Mouse (Mus musculus): ENCODE measurements around the gene Hacd3. TPM values are rescaled to one million over a fixed set of nuclear protein-coding genes. Genes with fewer than 3 reads are reported as not detected.

The Hacd3 gene
- total and polyA plus RNA-seq, 3 experiments, result 30.4 to 68.7 (median 41.5) TPM

DNA sequence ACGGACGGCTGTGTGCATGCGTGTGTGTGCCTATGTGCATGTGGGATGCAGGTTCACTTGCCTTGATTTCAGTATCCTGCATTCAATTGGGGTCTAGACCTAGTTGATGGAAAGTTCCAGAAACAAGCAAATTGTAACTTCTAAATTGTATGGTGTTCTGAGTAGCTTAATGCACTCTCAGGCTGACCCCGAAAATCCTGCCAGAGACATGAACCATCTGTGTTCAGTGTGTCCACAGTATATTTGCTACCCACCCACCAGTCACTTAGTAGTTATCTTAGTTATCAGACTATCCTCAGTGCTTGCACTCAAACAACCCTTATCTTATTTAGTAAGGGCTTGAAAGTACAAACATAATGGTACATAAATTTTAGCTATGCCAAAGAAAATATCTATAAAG is 79.8 kb downstream of the Hacd3 start:
- Histone ChIP-seq H3K27ac (ENCODE audit: insufficient read depth, low read depth) (no peak overlapping the region), H3K36me3 (replicated peaks in 1 of 2; ENCODE audit: control insufficient read depth in 1 of 2, insufficient read depth in 1 of 2, low read length in 1 of 2) (no peaks in the 10 kb centered on the region), H3K79me2 (replicated peaks; ENCODE audit: control insufficient read depth, extremely low read depth, insufficient read depth, poor library complexity, severe bottlenecking) (no peaks in the 10 kb centered on the region), H3K4me2 (ENCODE audit: insufficient read depth, low read depth, poor library complexity, severe bottlenecking) (no peak overlapping the region), H3K4me3 (replicated peaks in 1 of 3; ENCODE audit: low read depth in 2 of 3, low read length in 2 of 3, poor library complexity in 1 of 3) (no peak overlapping the region), H3K27me3 (replicated peaks) (peaks cover 22% of the 10 kb centered on the region), H3K4me1 (ENCODE audit: control insufficient read depth in 1 of 2, insufficient read depth in 2 of 2) (no peaks in the 10 kb centered on the region), H3K9me3 (replicated peaks; ENCODE audit: low read length) (no peaks in the 10 kb centered on the region), H3K9ac (ENCODE audit: insufficient read depth, low read depth) (no peak overlapping the region)
- no peak for DNase-seq (ENCODE audit: extremely low read depth)
- in situ Hi-C loops (cut with MboI; ENCODE audit: low pct_ligation_motif_present, low pct_unique_long_range_greater_than_20kb, low sequenced_read_pairs), result loop anchor here (25.0 kb wide), 1 partner anchor 629 kb away; no protein-coding TSS in a partner anchor
- dilution Hi-C loops (cut with MboI; ENCODE audit: extremely low pct_ligation_motif_present, extremely low pct_unique_long_range_greater_than_20kb, low sequenced_read_pairs), result no loop called here
- TF ChIP-seq TBP (conservative IDR thresholded peaks at IDR 0.05; ENCODE audit: low read depth, low read length) (no peak), RCOR1 (conservative IDR thresholded peaks at IDR 0.05; ENCODE audit: low read depth, low read length) (no peak), BHLHE40 (IDR thresholded peaks at IDR 0.05; ENCODE audit: low read depth, low read length) (no peak), CHD2 (IDR thresholded peaks at IDR 0.05; ENCODE audit: low read length) (no peak), SIN3A (IDR thresholded peaks at IDR 0.05; ENCODE audit: low read length) (no peak), ELF1 (IDR thresholded peaks at IDR 0.05; ENCODE audit: low read depth, low read length) (no peak), MYC (IDR thresholded peaks at IDR 0.05; ENCODE audit: low read depth, low read length) (no peak), JUN (IDR thresholded peaks at IDR 0.05; ENCODE audit: insufficient read depth, low read depth, low read length) (no peak), POLR2AphosphoS2 (IDR thresholded peaks at IDR 0.05; ENCODE audit: low read depth, low read length) (no peak), MEF2A (IDR thresholded peaks at IDR 0.05; ENCODE audit: borderline replicate concordance, low read depth, low read length) (no peak), ETS1 (conservative IDR thresholded peaks at IDR 0.05; ENCODE audit: low read depth, low read length) (no peak), MAFK (IDR thresholded peaks at IDR 0.05; ENCODE audit: insufficient replicate concordance, low read length) (no peak), NELFE (IDR thresholded peaks at IDR 0.05; ENCODE audit: low read depth, low read length) (no peak), UBTF (IDR thresholded peaks at IDR 0.05; ENCODE audit: low read depth, low read length) (no peak), GABPA (IDR thresholded peaks at IDR 0.05; ENCODE audit: insufficient replicate concordance, low read depth, low read length) (no peak), KAT2A (IDR thresholded peaks at IDR 0.05; ENCODE audit: insufficient replicate concordance, low read length) (no peak), USF2 (conservative IDR thresholded peaks at IDR 0.05; ENCODE audit: low read depth, low read length) (no peak)

DNA sequence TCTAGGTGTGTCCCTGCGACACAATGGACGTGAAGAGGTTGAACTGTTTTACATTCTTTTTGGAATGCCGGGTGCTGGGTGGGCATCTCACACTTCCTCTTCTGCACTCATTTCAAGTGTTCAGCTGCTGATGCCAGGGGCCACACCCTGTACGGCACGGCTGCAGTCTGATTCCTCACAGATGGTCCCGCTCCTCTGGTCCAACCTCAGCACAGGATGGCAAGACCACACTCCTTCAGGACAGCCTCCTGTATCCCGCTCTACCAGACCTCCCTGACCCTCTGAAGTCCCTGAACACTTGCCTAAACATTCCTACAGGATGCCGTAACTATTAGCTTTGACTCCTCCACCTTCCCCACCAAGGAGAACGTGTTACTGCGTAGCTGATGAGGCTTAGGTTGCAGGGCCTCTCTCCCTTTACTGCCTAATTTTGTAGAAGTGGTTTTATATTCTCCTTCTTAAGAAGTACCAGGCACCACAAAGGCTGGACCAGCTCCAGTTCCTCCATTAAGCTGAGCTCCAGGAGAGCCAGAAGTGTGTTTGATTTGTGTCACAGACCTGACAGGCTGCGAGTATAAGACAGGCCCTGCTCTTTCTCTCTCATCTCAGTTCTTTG is 80.7 kb downstream of the Hacd3 start:
- no peaks in the 10 kb centered on the region for H3K9me3 ChIP-seq (replicated peaks; ENCODE audit: low read length)
- H3K4me3 ChIP-seq (replicated peaks in 1 of 3; ENCODE audit: low read depth in 2 of 3, low read length in 2 of 3, poor library complexity in 1 of 3), result no peak overlapping the region
- H3K36me3 ChIP-seq (replicated peaks in 1 of 2; ENCODE audit: control insufficient read depth in 1 of 2, insufficient read depth in 1 of 2, low read length in 1 of 2), result no peaks in the 10 kb centered on the region
- no peak overlapping the region for H3K9ac ChIP-seq (ENCODE audit: insufficient read depth, low read depth)
- dilution Hi-C loops (cut with MboI; ENCODE audit: extremely low pct_ligation_motif_present, extremely low pct_unique_long_range_greater_than_20kb, low sequenced_read_pairs), result no loop called here
- in situ Hi-C loops (cut with MboI; ENCODE audit: low pct_ligation_motif_present, low pct_unique_long_range_greater_than_20kb, low sequenced_read_pairs), result loop anchor here (25.0 kb wide), 1 partner anchor 629 kb away; no protein-coding TSS in a partner anchor
- no peak overlapping the region for H3K4me2 ChIP-seq (ENCODE audit: insufficient read depth, low read depth, poor library complexity, severe bottlenecking)
- H3K79me2 ChIP-seq (replicated peaks; ENCODE audit: control insufficient read depth, extremely low read depth, insufficient read depth, poor library complexity, severe bottlenecking), result no peaks in the 10 kb centered on the region
- no peak for DNase-seq (ENCODE audit: extremely low read depth)
- H3K27me3 ChIP-seq (replicated peaks), result peaks cover 16% of the 10 kb centered on the region
- peaks cover 5% of the 10 kb centered on the region in 2 experiments; a peak in 2 of 4 replicates for H3K4me1 ChIP-seq (ENCODE audit: control insufficient read depth in 1 of 2, insufficient read depth in 2 of 2)
- H3K27ac ChIP-seq (ENCODE audit: insufficient read depth, low read depth), result no peak overlapping the region
- TF ChIP-seq ZKSCAN1 (IDR thresholded peaks at IDR 0.05; ENCODE audit: borderline replicate concordance, low read depth, low read length), result no peak
- no peak for TF ChIP-seq POLR2A (IDR thresholded peaks at IDR 0.05; ENCODE audit: low read depth, low read length)
- no peak for TF ChIP-seq SMC3 (IDR thresholded peaks at IDR 0.05; ENCODE audit: low read depth, low read length)
- TF ChIP-seq KAT2A (IDR thresholded peaks at IDR 0.05; ENCODE audit: insufficient replicate concordance, low read length), result no peak
- no peak for TF ChIP-seq JUND (conservative IDR thresholded peaks at IDR 0.05; ENCODE audit: low read depth, low read length)
- no peak for TF ChIP-seq CHD2 (IDR thresholded peaks at IDR 0.05; ENCODE audit: low read length)
- TF ChIP-seq MXI1 (IDR thresholded peaks at IDR 0.05; ENCODE audit: low read depth, low read length), result no peak
- no peak for TF ChIP-seq TCF12 (IDR thresholded peaks at IDR 0.05; ENCODE audit: low read depth, low read length)
- TF ChIP-seq MEF2A (IDR thresholded peaks at IDR 0.05; ENCODE audit: borderline replicate concordance, low read depth, low read length), result no peak
- TF ChIP-seq RAD21 (IDR thresholded peaks at IDR 0.05; ENCODE audit: low read depth, low read length), result no peak
- no peak for TF ChIP-seq MAFK (IDR thresholded peaks at IDR 0.05; ENCODE audit: insufficient replicate concordance, low read length)
- no peak for TF ChIP-seq RCOR1 (conservative IDR thresholded peaks at IDR 0.05; ENCODE audit: low read depth, low read length)
- TF ChIP-seq CTCF (conservative IDR thresholded peaks at IDR 0.05 in 1 of 2, IDR thresholded peaks at IDR 0.05 in 1 of 2; ENCODE audit: low read depth in 2 of 2, low read length in 2 of 2), result no peak
- no peak for TF ChIP-seq E2F4 (IDR thresholded peaks at IDR 0.05; ENCODE audit: insufficient replicate concordance, low read depth, low read length)
- TF ChIP-seq USF1 (IDR thresholded peaks at IDR 0.05; ENCODE audit: low read depth, low read length), result no peak
- TF ChIP-seq USF2 (conservative IDR thresholded peaks at IDR 0.05; ENCODE audit: low read depth, low read length), result no peak
- TF ChIP-seq GABPA (IDR thresholded peaks at IDR 0.05; ENCODE audit: insufficient replicate concordance, low read depth, low read length), result no peak
- no peak for TF ChIP-seq MAZ (IDR thresholded peaks at IDR 0.05; ENCODE audit: low read depth, low read length)
